Mouse (Mus musculus) erythroblast, embryonic 14.5 days (primary cell): ENCODE measurements around the gene Rassf6.

Source experiments
- GATA1 ChIP-seq: IDR thresholded peaks from 2 replicates; pipeline ENCODE4 v1.6.1; 2012; ENCODE audit warnings: low read length, inconsistent platforms, mixed read lengths
- TAL1 ChIP-seq: IDR thresholded peaks from 3 replicates; pipeline ENCODE4 v1.6.1; 2012; ENCODE audit warnings: low read length, inconsistent platforms, mixed read lengths

GRCm38 (mm10) chr5:90590676-90591075 is 49.8 kb downstream of the Rassf6 start:
- TF ChIP-seq TAL1 (no peak), GATA1 (no peak)
